Mouse (Mus musculus) Muller cell, postnatal 12 days (primary cell): ENCODE measurements around the gene Hecw2.

Source experiments
- DNase-seq: peaks from one replicate; pipeline ENCODE4 v3.0.0-alpha.2; 2015; ENCODE audit errors: inconsistent ontology term

Gene Hecw2

GRCm38 (mm10) chr1:53838182-53838859 lies 356.6 kb downstream of the Hecw2 start:
- DNase-seq, result peak; percentile 77

- DNase-seq, result no peak
Observed at GRCm38 (mm10) chr1:53830286-53830685, 364.7 kb downstream of the Hecw2 start.

DNA sequence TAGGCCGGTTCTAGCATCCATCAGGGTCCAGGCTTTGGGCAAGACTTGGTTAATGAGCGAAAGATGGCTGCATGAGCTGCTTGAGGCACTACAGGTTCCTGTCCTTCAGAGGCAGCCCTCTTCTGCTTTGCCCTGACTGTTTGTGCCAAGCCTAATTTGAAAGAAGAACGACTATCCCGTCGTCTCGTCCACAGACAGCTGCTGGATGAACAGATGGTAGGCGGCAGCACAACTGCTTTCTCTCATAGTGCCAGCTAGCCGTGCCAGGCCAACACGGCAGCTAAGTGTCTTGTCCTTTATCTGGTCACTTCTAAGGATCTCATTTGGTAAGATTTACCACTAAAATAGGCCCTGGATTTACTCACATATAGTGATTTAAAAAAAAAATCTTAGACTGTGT lies 365.9 kb downstream of the Hecw2 start:
- no peak for DNase-seq

DNA sequence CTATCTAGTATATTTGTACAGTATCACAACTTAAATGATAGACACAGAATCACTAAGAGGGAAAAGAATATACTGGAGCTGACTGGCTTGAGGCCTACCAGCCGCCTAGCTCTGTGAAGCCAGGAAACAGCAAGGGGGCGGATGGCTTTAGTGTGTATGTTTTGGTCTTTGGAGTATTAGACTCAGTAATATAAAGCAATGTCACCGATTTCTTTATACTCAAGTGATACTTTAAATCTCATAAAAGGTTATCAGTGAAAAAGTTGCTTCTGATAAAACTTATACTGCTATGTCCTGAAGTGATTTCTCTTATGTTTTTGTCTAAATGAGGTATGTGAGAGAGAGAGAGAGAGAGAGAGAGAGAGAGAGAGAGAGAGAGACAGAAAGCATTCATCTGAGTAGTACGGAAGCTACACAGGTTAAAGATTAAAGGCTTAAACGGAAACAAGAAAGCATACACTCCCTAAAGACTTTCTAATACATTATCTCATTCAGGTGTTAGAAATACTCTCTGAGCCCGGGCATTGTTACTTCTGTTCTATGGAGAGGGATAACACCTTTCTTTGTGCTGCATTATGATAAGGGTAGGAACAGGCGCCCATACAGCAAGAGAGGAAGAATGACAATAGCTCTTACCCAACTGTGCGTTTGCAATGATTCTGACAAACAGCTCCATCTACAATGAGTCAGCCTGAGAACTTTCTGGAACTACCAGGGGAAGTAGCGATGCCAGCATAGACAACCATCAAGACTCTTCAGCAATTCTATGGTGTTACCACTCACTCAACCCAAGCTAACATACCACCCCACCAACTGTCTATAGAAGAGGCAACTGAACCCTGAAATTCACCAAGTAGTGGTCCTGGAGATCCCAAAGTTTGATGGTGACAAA lies 370.3 kb downstream of the Hecw2 start:
- no peak for DNase-seq

DNA sequence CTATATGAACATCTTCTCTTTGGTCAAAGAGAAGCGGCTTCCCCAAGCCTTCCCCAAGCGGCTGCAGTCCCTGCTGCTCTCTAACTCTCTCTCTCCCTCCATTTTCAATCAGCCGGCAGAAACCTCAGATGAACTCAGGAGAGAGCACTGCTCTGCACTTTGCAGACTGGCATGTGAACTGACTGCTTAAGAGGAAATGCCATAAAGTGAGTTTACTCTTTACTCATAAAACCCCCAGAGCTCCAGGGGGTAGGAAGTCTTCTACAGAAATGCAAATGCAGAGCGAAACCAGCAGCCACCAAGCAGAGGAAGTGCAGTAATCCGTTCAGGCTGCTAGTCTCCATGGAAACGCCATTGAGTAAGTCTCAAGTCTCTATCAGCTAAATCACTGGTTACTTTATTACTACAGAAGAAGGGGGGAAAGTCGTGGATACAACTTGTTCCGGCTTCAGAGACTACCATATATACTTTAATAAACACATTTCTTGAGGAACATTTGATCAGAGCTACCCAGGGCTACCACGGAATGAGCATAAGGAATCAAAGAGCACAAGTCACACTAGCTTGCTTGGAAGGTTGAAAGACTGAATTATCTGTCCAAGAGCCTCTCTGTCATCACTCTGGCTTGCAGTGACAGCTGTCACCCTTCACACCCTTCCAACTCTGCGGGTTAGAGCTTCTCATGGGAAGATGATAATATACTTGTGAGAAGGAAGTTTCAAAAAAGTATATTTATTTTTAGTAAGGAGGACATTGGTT lies 371.1 kb downstream of the Hecw2 start:
- DNase-seq, result peak; percentile 46

DNA sequence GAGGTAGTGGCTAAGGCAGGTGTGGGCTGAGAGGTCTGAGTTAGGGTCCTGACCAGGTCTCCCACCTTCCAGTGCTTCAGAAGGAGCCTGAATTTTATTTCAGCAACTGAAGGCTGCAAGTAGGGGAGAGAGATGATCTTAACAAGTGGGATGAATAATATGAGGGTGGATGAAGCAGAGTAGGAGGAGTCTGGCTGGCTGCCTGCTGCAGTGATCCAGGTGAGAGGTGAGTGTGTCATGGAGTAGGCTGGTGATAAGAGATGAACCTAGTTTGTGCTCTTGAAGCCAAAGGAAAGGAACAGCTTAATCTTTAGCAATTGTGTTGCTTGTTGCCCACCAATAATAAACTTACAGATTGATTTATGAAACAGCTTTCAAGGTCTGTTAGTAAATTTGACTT lies 373.0 kb downstream of the Hecw2 start:
- DNase-seq, result no peak

DNA sequence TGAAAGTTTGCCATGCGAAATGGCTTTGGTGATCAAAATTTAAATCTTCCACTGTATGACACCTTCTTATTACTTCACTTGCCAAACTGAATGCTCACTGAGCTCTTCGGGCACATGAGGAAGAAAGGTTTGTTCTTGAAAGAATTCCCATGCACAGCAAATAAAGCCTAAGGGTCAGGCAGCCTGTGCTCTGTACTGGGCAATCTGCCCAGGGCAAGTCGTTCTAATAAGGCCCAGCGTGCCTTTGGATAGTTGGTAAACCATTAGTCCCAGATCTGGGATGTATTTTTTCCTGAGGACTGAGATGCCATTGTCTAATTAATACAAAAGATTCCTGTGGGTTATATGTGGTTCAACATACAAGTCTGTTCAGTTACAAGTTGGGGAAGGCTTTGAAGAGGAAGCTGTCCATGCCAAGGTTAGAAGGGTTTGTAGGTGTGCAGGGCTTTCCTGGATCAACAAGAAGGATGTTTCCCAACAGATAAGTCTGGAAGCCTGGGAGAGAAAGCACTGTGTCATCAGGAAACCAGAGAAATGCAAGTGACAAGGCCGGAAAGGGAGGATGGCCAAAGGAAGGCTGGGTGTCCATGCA lies 374.8 kb downstream of the Hecw2 start:
- DNase-seq, result peak; percentile 75

DNA sequence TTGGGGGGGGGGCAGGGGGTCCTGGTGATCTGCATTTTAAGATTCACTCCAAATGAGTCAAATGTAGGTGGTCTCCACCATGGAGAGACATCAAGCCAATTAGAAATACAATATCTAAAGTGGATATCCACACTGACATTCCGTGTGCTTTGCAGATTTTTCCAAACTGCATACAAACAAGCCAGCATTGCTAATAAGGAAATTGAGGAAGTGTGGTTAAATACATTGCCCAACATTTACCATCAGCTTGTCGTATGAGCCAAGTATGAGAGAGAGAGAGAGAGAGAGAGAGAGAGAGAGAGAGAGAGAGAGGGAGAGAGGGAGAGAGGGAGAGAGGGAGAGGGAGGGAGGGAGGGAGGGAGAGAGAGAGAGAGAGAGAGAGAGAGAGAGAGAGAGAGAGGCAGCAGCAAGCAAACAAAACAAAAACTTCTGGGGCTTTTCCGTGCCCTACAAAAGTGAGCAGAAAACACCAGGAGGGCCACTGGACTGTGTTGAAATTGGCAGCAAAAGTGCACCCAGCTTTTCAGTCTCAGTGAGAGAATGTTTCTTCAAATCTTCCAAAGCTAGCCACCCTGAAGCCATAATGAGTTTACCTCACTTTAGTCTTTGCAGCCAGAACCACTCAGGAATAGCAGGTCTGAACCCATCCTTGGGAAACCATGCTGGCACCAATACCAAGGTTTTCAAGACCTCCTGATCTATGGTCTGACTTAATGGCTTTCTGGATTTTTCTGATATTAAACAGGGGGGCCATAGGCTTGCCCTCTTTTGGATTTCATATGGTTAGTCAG lies 376.7 kb downstream of the Hecw2 start:
- peak; percentile 50 for DNase-seq

DNA sequence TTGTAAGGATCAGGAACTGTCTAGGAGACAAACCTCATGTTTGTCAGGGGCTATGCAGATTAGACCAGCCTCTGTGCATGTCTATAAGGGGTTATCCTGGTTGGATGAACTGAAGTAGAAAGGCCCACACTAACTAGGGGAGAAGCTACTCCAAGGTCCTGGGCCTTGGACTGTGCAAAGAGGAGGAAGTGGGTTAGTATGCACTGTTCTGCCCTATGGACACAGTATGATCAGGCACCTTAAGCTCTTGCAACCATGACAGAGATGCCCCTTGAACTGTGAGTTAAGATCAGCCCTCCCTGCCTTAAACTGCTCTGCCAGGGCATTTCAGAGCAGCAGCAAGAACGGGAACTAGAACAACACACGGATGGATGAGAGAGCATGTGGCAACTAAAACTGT lies 378.6 kb downstream of the Hecw2 start:
- no peak for DNase-seq

DNA sequence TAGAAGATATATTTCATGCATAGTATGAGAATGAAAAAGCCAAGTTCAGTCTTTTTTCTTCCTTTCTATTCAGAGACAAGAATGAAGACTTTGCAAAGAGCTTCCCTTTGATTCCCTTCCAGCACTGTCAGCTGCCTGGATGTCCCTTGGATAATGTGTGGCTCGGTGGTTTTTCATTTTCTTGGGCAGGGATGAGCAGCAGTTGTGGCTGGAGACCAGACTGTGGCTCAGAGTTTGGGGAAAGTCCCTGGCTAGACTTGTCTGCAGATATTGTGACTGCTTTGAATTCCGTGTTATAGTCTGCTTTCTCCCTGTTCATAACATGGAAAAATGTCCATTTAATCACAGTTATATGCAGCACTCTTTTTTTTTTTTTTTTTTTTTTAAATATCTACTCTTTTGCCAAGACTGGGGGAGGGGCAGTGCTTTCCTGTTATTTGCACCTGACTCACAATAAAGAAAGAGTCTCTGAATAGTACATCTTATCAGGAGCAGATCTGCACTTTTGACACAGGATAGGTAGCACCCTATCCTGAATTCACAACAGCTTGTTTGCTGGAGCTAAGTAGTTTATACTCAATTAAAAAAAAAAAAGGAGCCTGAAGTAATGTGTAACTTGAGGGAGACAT lies 380.8 kb downstream of the Hecw2 start:
- peak; percentile 82 for DNase-seq

DNA sequence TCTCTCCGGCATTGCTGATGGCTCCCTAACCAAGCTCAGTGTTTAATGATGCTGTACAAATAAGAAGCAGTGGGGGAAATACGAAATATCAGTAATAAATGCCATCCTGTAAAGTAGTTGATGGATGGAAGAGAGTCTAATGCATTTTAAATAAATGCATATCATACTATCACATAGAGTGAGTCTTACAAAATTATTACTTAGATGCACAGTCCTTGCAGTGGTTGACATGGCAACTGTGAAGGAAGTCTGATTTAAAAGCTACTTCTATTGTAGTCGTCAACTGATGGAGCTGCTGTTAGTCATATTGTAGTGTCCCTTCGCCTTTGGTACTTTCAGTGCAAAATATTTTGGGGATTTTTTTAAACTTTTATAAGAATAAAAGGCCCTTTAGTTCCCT lies 383.0 kb downstream of the Hecw2 start:
- no peak for DNase-seq

- DNase-seq, result no peak
Observed at GRCm38 (mm10) chr1:53808229-53808628, 386.7 kb downstream of the Hecw2 start.

DNA sequence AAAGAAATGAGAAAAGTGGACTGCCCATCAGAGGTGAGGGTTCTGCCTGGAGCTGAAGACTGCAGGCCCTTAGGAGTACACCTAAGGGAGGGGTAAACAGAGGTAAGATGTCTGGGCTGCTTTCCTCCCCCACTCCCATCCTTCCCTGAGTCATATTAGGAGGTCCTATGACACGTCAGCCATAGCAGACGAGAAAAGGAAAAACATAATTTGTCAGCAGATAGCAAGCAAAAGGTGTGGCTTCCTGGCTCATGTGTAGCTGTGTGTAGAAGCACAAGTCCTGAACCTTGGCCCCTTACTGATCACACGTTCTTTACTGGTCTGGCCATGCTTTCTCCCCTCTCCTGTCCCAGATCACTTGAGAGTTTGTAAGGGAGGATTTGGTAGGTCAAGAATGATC lies 397.2 kb downstream of the Hecw2 start:
- DNase-seq, result no peak

GRCm38 (mm10) chr1:53797074-53797473 lies 397.9 kb downstream of the Hecw2 start:
- no peak for DNase-seq

GRCm38 (mm10) chr1:53796271-53796670 lies 398.7 kb downstream of the Hecw2 start:
- DNase-seq, result no peak

- no peak for DNase-seq
Observed at GRCm38 (mm10) chr1:53795591-53795990, 399.4 kb downstream of the Hecw2 start.

DNA sequence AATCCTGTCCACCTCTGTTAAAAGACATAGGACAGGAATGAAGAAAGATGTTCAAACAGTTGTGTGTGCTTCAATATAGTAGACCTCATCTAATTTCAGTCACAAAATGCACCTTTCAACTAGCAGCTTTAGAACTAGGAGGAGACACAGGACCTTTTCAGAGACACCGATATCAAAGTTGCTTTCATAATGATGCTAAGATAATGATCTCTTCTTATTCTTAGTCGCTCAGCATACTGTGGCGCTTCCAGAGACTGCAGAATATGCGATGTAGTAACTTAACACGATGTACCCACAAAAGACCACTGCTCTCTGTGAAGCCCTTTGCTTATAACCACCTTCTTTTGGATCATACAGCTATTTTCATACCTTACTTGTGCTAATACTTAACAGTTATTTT lies 399.9 kb downstream of the Hecw2 start:
- DNase-seq, result no peak

DNA sequence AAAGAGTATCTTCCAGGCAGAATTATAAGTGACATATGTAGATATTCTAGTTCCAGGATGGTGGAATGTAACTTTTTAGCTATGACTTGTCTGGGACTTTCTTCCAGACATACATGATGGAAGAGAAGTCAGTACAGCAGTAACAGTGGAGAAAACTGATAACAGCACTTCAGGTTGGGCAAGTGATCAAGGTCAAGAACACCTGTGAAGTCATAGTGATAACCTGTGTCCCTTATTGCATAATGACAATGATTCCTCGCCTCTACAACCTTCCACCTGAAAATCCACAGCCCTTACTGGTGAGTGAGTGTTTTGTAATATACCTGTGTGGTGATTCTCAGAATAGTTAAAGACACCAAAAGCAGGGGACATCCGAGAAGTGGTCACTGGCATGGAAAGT lies 400.7 kb downstream of the Hecw2 start:
- no peak for DNase-seq

DNA sequence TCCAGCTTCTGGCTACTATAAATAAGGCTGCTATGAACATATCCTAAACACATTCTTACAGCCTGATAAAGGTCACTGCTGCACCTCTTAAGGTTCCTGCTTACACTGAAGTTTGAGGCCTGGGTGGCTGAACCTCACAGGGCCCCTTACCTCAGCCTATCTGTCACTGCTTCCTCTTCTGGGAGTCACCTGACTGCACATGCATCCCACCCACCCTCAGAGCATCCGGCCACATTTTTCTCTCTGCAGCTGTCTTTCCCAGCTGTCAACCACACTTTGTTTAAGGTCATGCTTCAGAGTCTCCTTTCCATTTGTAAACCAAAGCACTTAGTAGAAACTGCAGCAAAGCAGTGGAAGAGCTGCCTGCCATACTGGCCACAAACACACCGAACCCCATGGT lies 403.6 kb downstream of the Hecw2 start:
- DNase-seq, result no peak

- peak; percentile 95 for DNase-seq
Observed at GRCm38 (mm10) chr1:53784721-53785418, 410.1 kb downstream of the Hecw2 start, which contains the start of gene Stk17b. Gene Stk17b, minus strand, starts transcription at chr1:53785224.
